Comparison of ENCODE assay signal across 11 mouse cellular contexts in genomic region chrX:111196376-111196775, GRCm38 (mm10). TPM values are rescaled to one million over a fixed set of nuclear protein-coding genes. Genes with fewer than 3 reads are reported as not detected.
DNase-seq lines count a peak whose midpoint lies in the region; ATAC-seq and TF ChIP-seq lines count a peak whose summit lies in the region.
"Had no signal": no experiment of that assay in that cellular context is flagged by ENCODE, and none has a peak within 500 bp of the region (broad histone marks: within the 10 kb centered on the region; RNA-seq: fewer than 3 reads in every experiment).

No protein-coding gene starts in this region.

- TF ChIP-seq CTCF in forebrain, postnatal 0 days (IDR thresholded peaks at IDR 0.05; ENCODE audit: low read depth): peak; percentile 71
- TF ChIP-seq CTCF in lung, postnatal 0 days (IDR thresholded peaks at IDR 0.05): peak; percentile 60

- no peaks in the 10 kb centered on the region for H3K36me3 ChIP-seq in forebrain, postnatal 0 days (ENCODE audit: insufficient read depth)
- no peaks in the 10 kb centered on the region for H3K36me3 ChIP-seq in forebrain, embryonic 13.5 days (ENCODE audit: poor library complexity, severe bottlenecking)
- no peaks in the 10 kb centered on the region for H3K36me3 ChIP-seq in lung, postnatal 0 days (ENCODE audit: insufficient read depth, low read length)
- H3K36me3 ChIP-seq: embryonic facial prominence, embryonic 12.5 days had no signal

- no peak overlapping the region for H3K9ac ChIP-seq in forebrain, postnatal 0 days
- no peak overlapping the region for H3K9ac ChIP-seq in forebrain, embryonic 13.5 days
- H3K9ac ChIP-seq in lung, postnatal 0 days (replicated peaks; ENCODE audit: low read depth): no peak overlapping the region
- H3K9ac ChIP-seq: embryonic facial prominence, embryonic 12.5 days had no signal

- no peak for TF ChIP-seq EP300 in lung, postnatal 0 days (IDR thresholded peaks at IDR 0.05)

- ATAC-seq in forebrain, postnatal 0 days: peak; percentile 20; the same call in 1 of the 2 replicates
- no peak for ATAC-seq in forebrain, embryonic 13.5 days
- no peak for ATAC-seq in lung, postnatal 0 days

- no peak overlapping the region for H3K27ac ChIP-seq in forebrain, postnatal 0 days (ENCODE audit: low read depth, low read length)
- H3K27ac ChIP-seq in forebrain, embryonic 13.5 days: no peak overlapping the region
- no peak overlapping the region for H3K27ac ChIP-seq in lung, postnatal 0 days (ENCODE audit: low read length)
- H3K27ac ChIP-seq: embryonic facial prominence, embryonic 12.5 days had no signal

- no peaks in the 10 kb centered on the region for H3K27me3 ChIP-seq in forebrain, postnatal 0 days (ENCODE audit: insufficient read depth, low read length)
- H3K27me3 ChIP-seq in forebrain, embryonic 13.5 days: no peaks in the 10 kb centered on the region
- H3K27me3 ChIP-seq in lung, postnatal 0 days (replicated peaks; ENCODE audit: insufficient read depth, low read length): no peaks in the 10 kb centered on the region
- H3K27me3 ChIP-seq: embryonic facial prominence, embryonic 12.5 days had no signal

- H3K4me3 ChIP-seq in forebrain, postnatal 0 days (ENCODE audit: low read depth, low read length): no peak overlapping the region
- no peak overlapping the region for H3K4me3 ChIP-seq in forebrain, embryonic 13.5 days
- H3K4me3 ChIP-seq in lung, postnatal 0 days (ENCODE audit: low read depth, low read length): no peak overlapping the region
- H3K4me3 ChIP-seq: embryonic facial prominence, embryonic 12.5 days had no signal

- DNase-seq in forebrain, postnatal 0 days: peak; percentile 56
- DNase-seq in lung, postnatal 0 days (ENCODE audit: low spot score): peak; percentile 12
- no peak for DNase-seq in lung, postnatal 25 days (ENCODE audit: low spot score)
- DNase-seq in brain, embryonic 18.5 days (ENCODE audit: low read depth, low spot score): peak; percentile 8
- DNase-seq in retina, embryonic 14.5 days (ENCODE audit: low spot score): peak; percentile 41
- no peak for DNase-seq in cerebellum, adult 9-11 months
- no peak for DNase-seq in urinary bladder, postnatal 14 days (ENCODE audit: low spot score)
- DNase-seq: layer of hippocampus, postnatal 36 days had no signal

- no peaks in the 10 kb centered on the region for H3K4me1 ChIP-seq in forebrain, postnatal 0 days (ENCODE audit: insufficient read depth)
- no peaks in the 10 kb centered on the region for H3K4me1 ChIP-seq in forebrain, embryonic 13.5 days
- no peaks in the 10 kb centered on the region for H3K4me1 ChIP-seq in lung, postnatal 0 days (ENCODE audit: insufficient read depth, low read depth, low read length)
- H3K4me1 ChIP-seq: embryonic facial prominence, embryonic 12.5 days had no signal

- no peaks in the 10 kb centered on the region for H3K9me3 ChIP-seq in forebrain, postnatal 0 days (ENCODE audit: low read length)
- no peaks in the 10 kb centered on the region for H3K9me3 ChIP-seq in forebrain, embryonic 13.5 days (replicated peaks)
- no peaks in the 10 kb centered on the region for H3K9me3 ChIP-seq in lung, postnatal 0 days (ENCODE audit: low read length)
- H3K9me3 ChIP-seq: embryonic facial prominence, embryonic 12.5 days had no signal

- H3K4me2 ChIP-seq in forebrain, postnatal 0 days (ENCODE audit: low read depth): no peak overlapping the region
- no peak overlapping the region for H3K4me2 ChIP-seq in forebrain, embryonic 13.5 days
- H3K4me2 ChIP-seq in lung, postnatal 0 days (replicated peaks; ENCODE audit: low read depth, low read length): no peak overlapping the region
- H3K4me2 ChIP-seq: embryonic facial prominence, embryonic 12.5 days had no signal

- WGBS in forebrain, postnatal 0 days: 3% methylated on average over 2 of the region's 2 CpGs
- 1% methylated on average over 2 of the region's 2 CpGs for WGBS in forebrain, embryonic 13.5 days
- 4% methylated on average over 2 of the region's 2 CpGs for WGBS in lung, postnatal 0 days

RNA-seq across cellular contexts. Expression of gene Gm10112, which starts 28.2 kb away (rescaled TPM):
- not detected in 2 replicates for total RNA-seq in forebrain, postnatal 0 days (2014; rRNA removed)
- polyA plus RNA-seq in forebrain, postnatal 0 days (2015; fragmentation: Nextera tagmentation; extraction: Ambion mirVana): not detected in 2 replicates
- not detected in 2 replicates for polyA plus RNA-seq in forebrain, embryonic 13.5 days (2015; fragmentation: Nextera tagmentation; extraction: Ambion mirVana)
- polyA plus RNA-seq in lung, postnatal 0 days (2015; fragmentation: Nextera tagmentation; extraction: Ambion mirVana): not detected in 2 replicates
- total RNA-seq: layer of hippocampus, postnatal 36 days had no signal
- polyA plus RNA-seq: embryonic facial prominence, embryonic 12.5 days; heart, embryonic 14.5 days had no signal

Comparison
In these comparisons a context has a peak if more than half of its experiments do, and no peak if none do; other contexts are left out.
1. DNase-seq: peak in forebrain, postnatal 0 days (single experiment), lung, postnatal 0 days (single experiment), brain, embryonic 18.5 days (single experiment) and retina, embryonic 14.5 days (single experiment); none in lung, postnatal 25 days (single experiment), cerebellum, adult 9-11 months (single experiment) and urinary bladder, postnatal 14 days (single experiment).